Mouse (Mus musculus): ENCODE measurements around the gene Gm6583. TPM values are rescaled to one million over a fixed set of nuclear protein-coding genes. Genes with fewer than 3 reads are reported as not detected.
A peak's percentile ranks its signal among the peaks of the same experiment; 100 is the strongest.

Gene Gm6583
- polyA plus RNA-seq, 1 experiment from 2014 or later: 0.12 TPM

- peaks cover 20% of the 10 kb centered on the region; the same call in 1 of the 2 replicates for H3K36me3 ChIP-seq (ENCODE audit: control insufficient read depth, insufficient read depth)
- no peak overlapping the region for H3K4me2 ChIP-seq (replicated peaks; ENCODE audit: low read depth)
- no peak for ATAC-seq
- 34% methylated on average over 17 of the region's 17 CpGs for whole genome bisulfite sequencing
- H3K9me3 ChIP-seq (ENCODE audit: control insufficient read depth): no peaks in the 10 kb centered on the region
- H3K9ac ChIP-seq (ENCODE audit: low read depth, low read length): no peak overlapping the region
- H3K27me3 ChIP-seq (replicated peaks; ENCODE audit: control insufficient read depth, insufficient read depth, low read length): no peaks in the 10 kb centered on the region
- H3K4me3 ChIP-seq (ENCODE audit: low read depth, low read length): no peak overlapping the region
- no peaks in the 10 kb centered on the region for H3K4me1 ChIP-seq (replicated peaks; ENCODE audit: control insufficient read depth, insufficient read depth, low read length)
- H3K27ac ChIP-seq (ENCODE audit: low read depth, low read length): no peak overlapping the region
- no peak for TF ChIP-seq CTCF (IDR thresholded peaks at IDR 0.05; ENCODE audit: low read depth)
These were observed 27.0 kb upstream of the Gm6583 start for GRCm38 (mm10) chr5:112382641-112383330.

GRCm38 (mm10) chr5:112382042-112382441 lies 26.2 kb upstream of the Gm6583 start:
- H3K4me2 ChIP-seq (replicated peaks; ENCODE audit: low read depth): no peak overlapping the region
- TF ChIP-seq CTCF (IDR thresholded peaks at IDR 0.05; ENCODE audit: low read depth): 0 out of 2 replicates have a peak, but pooled peaks have one; percentile 5
- no peaks in the 10 kb centered on the region for H3K4me1 ChIP-seq (replicated peaks; ENCODE audit: control insufficient read depth, insufficient read depth, low read length)
- ATAC-seq: no peak
- no peaks in the 10 kb centered on the region for H3K9me3 ChIP-seq (ENCODE audit: control insufficient read depth)
- WGBS: 75% methylated on average over 9 of the region's 9 CpGs
- no peak overlapping the region for H3K4me3 ChIP-seq (ENCODE audit: low read depth, low read length)
- H3K36me3 ChIP-seq (ENCODE audit: control insufficient read depth, insufficient read depth): peaks cover 20% of the 10 kb centered on the region; the same call in 1 of the 2 replicates
- H3K9ac ChIP-seq (ENCODE audit: low read depth, low read length): no peak overlapping the region
- no peaks in the 10 kb centered on the region for H3K27me3 ChIP-seq (replicated peaks; ENCODE audit: control insufficient read depth, insufficient read depth, low read length)
- H3K27ac ChIP-seq (ENCODE audit: low read depth, low read length): no peak overlapping the region

GRCm38 (mm10) chr5:112381154-112381553 lies 25.3 kb upstream of the Gm6583 start:
- Histone ChIP-seq H3K4me1 (replicated peaks; ENCODE audit: control insufficient read depth, insufficient read depth, low read length) (no peaks in the 10 kb centered on the region), H3K4me3 (ENCODE audit: low read depth, low read length) (no peak overlapping the region), H3K4me2 (replicated peaks; ENCODE audit: low read depth) (no peak overlapping the region), H3K36me3 (ENCODE audit: control insufficient read depth, insufficient read depth) (peaks cover 27% of the 10 kb centered on the region; the same call in 1 of the 2 replicates), H3K9me3 (ENCODE audit: control insufficient read depth) (no peaks in the 10 kb centered on the region), H3K9ac (ENCODE audit: low read depth, low read length) (no peak overlapping the region), H3K27ac (ENCODE audit: low read depth, low read length) (no peak overlapping the region), H3K27me3 (replicated peaks; ENCODE audit: control insufficient read depth, insufficient read depth, low read length) (no peaks in the 10 kb centered on the region)
- no peak for TF ChIP-seq CTCF (IDR thresholded peaks at IDR 0.05; ENCODE audit: low read depth)
- 84% methylated on average over 11 of the region's 11 CpGs for WGBS
- ATAC-seq: no peak

GRCm38 (mm10) chr5:112378716-112379115 lies 22.9 kb upstream of the Gm6583 start:
- ATAC-seq: no peak
- Histone ChIP-seq H3K27me3 (replicated peaks; ENCODE audit: control insufficient read depth, insufficient read depth, low read length) (no peaks in the 10 kb centered on the region), H3K4me1 (replicated peaks; ENCODE audit: control insufficient read depth, insufficient read depth, low read length) (no peaks in the 10 kb centered on the region), H3K36me3 (ENCODE audit: control insufficient read depth, insufficient read depth) (peaks cover 51% of the 10 kb centered on the region), H3K27ac (ENCODE audit: low read depth, low read length) (no peak overlapping the region), H3K4me3 (ENCODE audit: low read depth, low read length) (no peak overlapping the region), H3K9me3 (ENCODE audit: control insufficient read depth) (no peaks in the 10 kb centered on the region), H3K4me2 (replicated peaks; ENCODE audit: low read depth) (no peak overlapping the region), H3K9ac (ENCODE audit: low read depth, low read length) (no peak overlapping the region)
- no peak for TF ChIP-seq CTCF (IDR thresholded peaks at IDR 0.05; ENCODE audit: low read depth)
- 67% methylated on average over 6 of the region's 6 CpGs for WGBS

GRCm38 (mm10) chr5:112377380-112377779 lies 21.5 kb upstream of the Gm6583 start:
- Histone ChIP-seq H3K27me3 (replicated peaks; ENCODE audit: control insufficient read depth, insufficient read depth, low read length) (no peaks in the 10 kb centered on the region), H3K27ac (ENCODE audit: low read depth, low read length) (no peak overlapping the region), H3K9me3 (ENCODE audit: control insufficient read depth) (no peaks in the 10 kb centered on the region), H3K4me1 (replicated peaks; ENCODE audit: control insufficient read depth, insufficient read depth, low read length) (no peaks in the 10 kb centered on the region), H3K4me3 (ENCODE audit: low read depth, low read length) (no peak overlapping the region), H3K9ac (ENCODE audit: low read depth, low read length) (no peak overlapping the region), H3K4me2 (replicated peaks; ENCODE audit: low read depth) (no peak overlapping the region), H3K36me3 (ENCODE audit: control insufficient read depth, insufficient read depth) (peaks cover 64% of the 10 kb centered on the region)
- TF ChIP-seq CTCF (IDR thresholded peaks at IDR 0.05; ENCODE audit: low read depth): no peak
- ATAC-seq: no peak
- 92% methylated on average over 1 of the region's 1 CpGs for WGBS

GRCm38 (mm10) chr5:112376111-112376510 lies 20.3 kb upstream of the Gm6583 start:
- no peaks in the 10 kb centered on the region for H3K27me3 ChIP-seq (replicated peaks; ENCODE audit: control insufficient read depth, insufficient read depth, low read length)
- H3K4me1 ChIP-seq (replicated peaks; ENCODE audit: control insufficient read depth, insufficient read depth, low read length): no peaks in the 10 kb centered on the region
- no peak overlapping the region for H3K27ac ChIP-seq (ENCODE audit: low read depth, low read length)
- 90% methylated on average over 4 of the region's 4 CpGs for WGBS
- peaks cover 76% of the 10 kb centered on the region for H3K36me3 ChIP-seq (ENCODE audit: control insufficient read depth, insufficient read depth)
- no peak for TF ChIP-seq CTCF (IDR thresholded peaks at IDR 0.05; ENCODE audit: low read depth)
- H3K9me3 ChIP-seq (ENCODE audit: control insufficient read depth): no peaks in the 10 kb centered on the region
- H3K4me3 ChIP-seq (ENCODE audit: low read depth, low read length): no peak overlapping the region
- H3K9ac ChIP-seq (ENCODE audit: low read depth, low read length): no peak overlapping the region
- no peak for ATAC-seq
- no peak overlapping the region for H3K4me2 ChIP-seq (replicated peaks; ENCODE audit: low read depth)
